In genomic region chr7:66663548-66663947, GRCm38 (mm10) we compare ENCODE assay signal across 27 mouse cellular contexts. TPM values are rescaled to one million over a fixed set of nuclear protein-coding genes. Genes with fewer than 3 reads are reported as not detected.
DNase-seq lines count a peak whose midpoint lies in the region; ATAC-seq and TF ChIP-seq lines count a peak whose summit lies in the region.
"Had no signal": no experiment of that assay in that cellular context is flagged by ENCODE, and none has a peak within 500 bp of the region (broad histone marks: within the 10 kb centered on the region; RNA-seq: fewer than 3 reads in every experiment).

No protein-coding gene starts in this region.

- no peak for TF ChIP-seq POLR2A in kidney, adult 2 months (IDR thresholded peaks at IDR 0.05; ENCODE audit: low read depth, low read length)

- H3K27me3 ChIP-seq in kidney, adult 2 months (replicated peaks; ENCODE audit: control insufficient read depth, insufficient read depth, low read length), result no peaks in the 10 kb centered on the region; the same call in 1 of the 2 replicates
- no peaks in the 10 kb centered on the region for H3K27me3 ChIP-seq in kidney, embryonic 16.5 days (ENCODE audit: insufficient read depth, low read length)
- no peaks in the 10 kb centered on the region for H3K27me3 ChIP-seq in liver, postnatal 0 days (ENCODE audit: insufficient read depth, low read length)
- H3K27me3 ChIP-seq in liver, embryonic 12.5 days (replicated peaks), result no peaks in the 10 kb centered on the region
- H3K27me3 ChIP-seq: CH12.LX; forebrain, embryonic 13.5 days; heart, embryonic 13.5 days; Patski had no signal

- no peak overlapping the region for H3K27ac ChIP-seq in kidney, adult 2 months (ENCODE audit: insufficient read depth, low read depth, low read length)
- H3K27ac ChIP-seq in kidney, embryonic 16.5 days (ENCODE audit: low read length), result peak overlapping the region; percentile 27; the same call in 1 of the 2 replicates
- 0 out of 2 replicates have a peak overlapping the region, but pooled peaks have one; percentile 29 for H3K27ac ChIP-seq in liver, postnatal 0 days (ENCODE audit: low read depth)
- H3K27ac ChIP-seq in liver, embryonic 12.5 days, result no peak overlapping the region
- H3K27ac ChIP-seq: forebrain, embryonic 10.5 days; forebrain, embryonic 13.5 days; heart, embryonic 13.5 days; hindbrain, embryonic 14.5 days had no signal

- ATAC-seq in kidney, embryonic 16.5 days (ENCODE audit: low FRiP score, low TSS enrichment), result no peak
- ATAC-seq in liver, postnatal 0 days, result peak; percentile 72
- no peak for ATAC-seq in liver, embryonic 12.5 days
- ATAC-seq: forebrain, embryonic 13.5 days; forebrain, embryonic 16.5 days; Patski had no signal

- peaks cover 5% of the 10 kb centered on the region for H3K9me3 ChIP-seq in kidney, embryonic 16.5 days (ENCODE audit: low read length)
- H3K9me3 ChIP-seq in liver, postnatal 0 days (ENCODE audit: low read length), result no peaks in the 10 kb centered on the region; the same call in 1 of the 2 replicates
- no peaks in the 10 kb centered on the region for H3K9me3 ChIP-seq in liver, embryonic 12.5 days (replicated peaks)
- H3K9me3 ChIP-seq: G1E had no signal

- H3K4me3 ChIP-seq in kidney, adult 2 months (ENCODE audit: insufficient read depth, low read depth, low read length), result no peak overlapping the region
- no peak overlapping the region for H3K4me3 ChIP-seq in kidney, embryonic 16.5 days (ENCODE audit: low read length)
- H3K4me3 ChIP-seq in liver, postnatal 0 days (ENCODE audit: low read depth, low read length), result no peak overlapping the region
- no peak overlapping the region for H3K4me3 ChIP-seq in liver, embryonic 12.5 days
- H3K4me3 ChIP-seq: forebrain, embryonic 10.5 days; forebrain, embryonic 13.5 days; heart, embryonic 13.5 days had no signal

- no peak for TF ChIP-seq EP300 in liver, postnatal 0 days (IDR thresholded peaks at IDR 0.05; ENCODE audit: low read depth)

- peaks cover 3% of the 10 kb centered on the region; the same call in 1 of the 2 replicates for H3K4me1 ChIP-seq in kidney, adult 2 months (ENCODE audit: control insufficient read depth, insufficient read depth, low read length)
- H3K4me1 ChIP-seq in kidney, embryonic 16.5 days (ENCODE audit: insufficient read depth, low read length), result no peaks in the 10 kb centered on the region
- peaks cover 7% of the 10 kb centered on the region; the same call in 1 of the 2 replicates for H3K4me1 ChIP-seq in liver, postnatal 0 days (ENCODE audit: insufficient read depth)
- H3K4me1 ChIP-seq in liver, embryonic 12.5 days, result 0 out of 2 replicates have a peak, but pooled peaks cover 2% of the 10 kb centered on the region
- H3K4me1 ChIP-seq: forebrain, embryonic 10.5 days; forebrain, embryonic 13.5 days had no signal

- TF ChIP-seq CTCF in kidney, adult 2 months (conservative IDR thresholded peaks at IDR 0.05; ENCODE audit: insufficient read depth, insufficient read length, low read depth, low read length), result no peak
- TF ChIP-seq CTCF in liver, postnatal 0 days (IDR thresholded peaks at IDR 0.05; ENCODE audit: low read depth), result no peak

- H3K9ac ChIP-seq in kidney, embryonic 16.5 days (replicated peaks; ENCODE audit: low read length), result no peak overlapping the region
- no peak overlapping the region for H3K9ac ChIP-seq in liver, postnatal 0 days (replicated peaks)
- no peak overlapping the region for H3K9ac ChIP-seq in liver, embryonic 12.5 days
- H3K9ac ChIP-seq: forebrain, embryonic 13.5 days; heart, embryonic 13.5 days; hindbrain, embryonic 14.5 days had no signal

- peak; percentile 31 for DNase-seq in kidney, adult 2 months
- no peak for DNase-seq in kidney, adult 11 months
- DNase-seq in kidney, postnatal 25 days, result no peak
- no peak for DNase-seq in liver, postnatal 0 days
- DNase-seq in large intestine, adult 2 months (ENCODE audit: low read depth, low spot score), result peak; percentile 64
- no peak for DNase-seq in lung, postnatal 25 days (ENCODE audit: low spot score)
- DNase-seq: adrenal gland, postnatal 10 days; adrenal gland, postnatal 36 days; B cell, adult 2 months; cerebellum, adult 18-20 months; cerebellum, adult 9-10 months; cerebellum, postnatal 14 days; gastrocnemius, postnatal 10 days; gastrocnemius, postnatal 36 days; heart, adult 18-20 months; heart, postnatal 14 days; heart, postnatal 4 days had no signal

- no peaks in the 10 kb centered on the region for H3K36me3 ChIP-seq in kidney, adult 2 months (ENCODE audit: control insufficient read depth, insufficient read depth, low read length)
- H3K36me3 ChIP-seq in kidney, embryonic 16.5 days (ENCODE audit: insufficient read depth, low read length), result peaks cover 22% of the 10 kb centered on the region
- H3K36me3 ChIP-seq in liver, postnatal 0 days (replicated peaks; ENCODE audit: insufficient read depth, low read length), result peaks cover 17% of the 10 kb centered on the region
- peaks cover 18% of the 10 kb centered on the region for H3K36me3 ChIP-seq in liver, embryonic 12.5 days

- WGBS in kidney, adult 2 months, result 70% methylated on average over 3 of the region's 3 CpGs
- 85% methylated on average over 3 of the region's 3 CpGs for WGBS in kidney, embryonic 16.5 days
- 76% methylated on average over 3 of the region's 3 CpGs for WGBS in liver, postnatal 0 days (ENCODE audit: insufficient replicate concordance)
- 80% methylated on average over 3 of the region's 3 CpGs for WGBS in liver, embryonic 12.5 days (ENCODE audit: insufficient replicate concordance)
- 35% methylated on average over 3 of the region's 3 CpGs for WGBS in large intestine, adult 2 months

- H3K4me2 ChIP-seq in kidney, embryonic 16.5 days (replicated peaks; ENCODE audit: low read depth, low read length), result no peak overlapping the region
- no peak overlapping the region; the same call in 1 of the 2 replicates for H3K4me2 ChIP-seq in liver, postnatal 0 days (ENCODE audit: low read depth, low read length)
- H3K4me2 ChIP-seq in liver, embryonic 12.5 days, result no peak overlapping the region
- H3K4me2 ChIP-seq: forebrain, embryonic 13.5 days; heart, embryonic 13.5 days; hindbrain, embryonic 14.5 days had no signal

RNA-seq across cellular contexts. Expression of gene Asb7, which starts 25.8 kb away (rescaled TPM):
- 4.2 and 4.9 TPM in 2 replicates for polyA plus RNA-seq in kidney, adult 2 months (2012; rRNA removed)
- polyA plus RNA-seq in kidney, embryonic 16.5 days (2015; fragmentation: Nextera tagmentation; extraction: Ambion mirVana), result 16.4 and 16.9 TPM in 2 replicates
- polyA plus RNA-seq in liver, postnatal 0 days (2015; fragmentation: Nextera tagmentation; extraction: Ambion mirVana), result 3.5 and 3.8 TPM in 2 replicates
- polyA plus RNA-seq in liver, embryonic 12.5 days (2016; fragmentation: Nextera tagmentation; extraction: Ambion mirVana), result 6.5 and 6.8 TPM in 2 replicates
- polyA plus RNA-seq in large intestine, adult 2 months (2012; rRNA removed), result 3.8 and 4.7 TPM in 2 replicates

RNA-seq across cellular contexts. Expression of gene Lins1, which starts 26.1 kb away (rescaled TPM):
- polyA plus RNA-seq in kidney, adult 2 months (2012; rRNA removed), result 4.8 and 6.2 TPM in 2 replicates
- 20.4 and 20.6 TPM in 2 replicates for polyA plus RNA-seq in kidney, embryonic 16.5 days (2015; fragmentation: Nextera tagmentation; extraction: Ambion mirVana)
- polyA plus RNA-seq in liver, postnatal 0 days (2015; fragmentation: Nextera tagmentation; extraction: Ambion mirVana), result 2.5 and 2.6 TPM in 2 replicates
- 6.7 and 7.7 TPM in 2 replicates for polyA plus RNA-seq in liver, embryonic 12.5 days (2016; fragmentation: Nextera tagmentation; extraction: Ambion mirVana)
- polyA plus RNA-seq in large intestine, adult 2 months (2012; rRNA removed), result 4.2 and 5.1 TPM in 2 replicates

Comparison
In these comparisons a context has a peak if more than half of its experiments do, and no peak if none do; other contexts are left out.
1. DNase-seq: peak in kidney, adult 2 months (single experiment) and large intestine, adult 2 months (single experiment); none in kidney, adult 11 months (single experiment), kidney, postnatal 25 days (0 of 2), liver, postnatal 0 days (single experiment) and lung, postnatal 25 days (single experiment).
2. H3K27ac ChIP-seq: peak in kidney, embryonic 16.5 days (single experiment) and liver, postnatal 0 days (single experiment); none in kidney, adult 2 months (single experiment) and liver, embryonic 12.5 days (single experiment).